Mouse (Mus musculus): ENCODE results near the gene Acacb. TPM values are rescaled to one million over a fixed set of nuclear protein-coding genes. Genes with fewer than 3 reads are reported as not detected.
A peak's percentile ranks its signal among the peaks of the same experiment; 100 is the strongest.

Gene Acacb
- total RNA-seq, 2 experiments from 2014 or later: 101 to 102 TPM

DNA sequence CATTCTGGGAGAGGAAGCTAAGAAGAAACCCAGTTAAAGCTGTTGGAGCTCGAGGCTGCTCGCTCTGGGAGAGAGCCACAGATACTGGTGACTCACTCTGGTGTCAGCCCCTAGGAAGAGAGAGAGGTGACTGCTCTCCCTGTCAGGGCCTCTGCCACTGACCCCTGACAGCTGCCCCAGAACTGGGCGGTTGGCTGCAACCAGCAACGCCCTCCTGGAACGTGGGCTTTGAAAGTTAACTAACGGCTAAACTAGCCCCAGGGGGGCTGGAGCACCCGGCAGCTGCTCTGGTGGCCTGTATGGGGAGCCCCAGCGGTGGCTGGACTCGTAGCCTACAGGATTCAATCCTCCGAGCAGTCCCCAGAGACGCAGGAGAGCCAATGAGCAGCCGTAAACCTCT lies 123.6 kb downstream of the Acacb start:
- no peak for DNase-seq

GRCm38 (mm10) chr5:114273693-114274402 lies 127.5 kb downstream of the Acacb start, which contains the start of gene Foxn4:
TSS of gene Foxn4 (minus strand) at chr5:114273807.
- DNase-seq: no peak

DNA sequence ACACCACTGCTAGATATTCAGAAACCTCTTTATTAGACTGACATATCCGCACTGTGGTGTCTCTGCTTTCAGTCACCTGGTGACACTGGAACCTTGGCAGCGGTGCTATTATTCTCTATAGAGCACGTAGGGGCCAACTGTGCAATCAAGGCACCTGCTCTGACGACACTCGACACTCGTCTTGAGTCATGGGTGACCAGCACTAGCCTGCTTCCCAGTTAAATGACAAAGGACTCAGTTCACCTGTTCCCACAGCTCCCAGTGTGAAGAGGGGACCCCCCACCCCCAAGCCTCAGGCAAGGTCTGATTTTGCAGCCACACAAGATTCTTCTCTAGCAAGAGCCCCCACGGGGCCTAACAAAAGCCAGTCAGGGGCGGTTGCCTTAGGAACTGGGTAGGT lies 129.0 kb downstream of the Acacb start:
- DNase-seq: no peak

DNA sequence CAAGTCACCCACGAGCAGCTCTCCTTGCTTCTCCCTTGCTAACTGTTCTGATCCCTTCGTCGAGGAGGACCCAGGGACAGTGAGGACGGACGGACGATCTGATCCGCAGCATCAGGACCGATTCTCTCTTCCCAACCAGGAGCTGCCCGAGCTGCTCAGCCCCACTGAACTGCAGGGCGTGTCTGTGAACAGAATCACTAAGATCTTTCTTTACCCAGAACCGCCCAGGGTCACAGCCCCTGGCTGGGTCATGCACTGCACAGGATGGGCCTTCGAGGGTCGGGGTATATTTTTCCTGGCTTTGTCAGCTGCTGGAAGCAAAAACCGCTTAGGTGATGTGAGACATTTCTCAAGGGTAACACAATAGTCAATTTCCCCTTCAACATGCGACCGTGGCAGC lies 129.7 kb downstream of the Acacb start:
- no peak for DNase-seq

GRCm38 (mm10) chr5:114279382-114280143 lies 133.2 kb downstream of the Acacb start:
- no peak for DNase-seq

DNA sequence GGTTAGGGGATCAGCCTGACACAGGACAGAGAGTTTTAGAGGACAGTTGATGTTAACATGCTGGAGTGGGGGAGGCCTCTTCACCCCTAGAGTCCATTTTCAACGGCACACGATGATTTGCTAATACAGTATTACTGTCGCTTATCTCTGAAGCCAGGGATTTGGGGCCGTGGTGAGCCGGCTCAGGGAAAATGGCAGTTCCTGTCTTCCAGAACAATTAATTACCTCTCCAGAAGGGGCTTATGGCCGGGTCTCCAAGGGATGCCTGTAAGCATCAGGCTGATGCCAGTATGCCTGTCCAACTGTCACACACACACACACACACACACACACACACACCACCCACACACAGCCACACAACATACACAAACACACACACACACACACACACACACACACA lies 136.0 kb downstream of the Acacb start:
- DNase-seq: no peak

DNA sequence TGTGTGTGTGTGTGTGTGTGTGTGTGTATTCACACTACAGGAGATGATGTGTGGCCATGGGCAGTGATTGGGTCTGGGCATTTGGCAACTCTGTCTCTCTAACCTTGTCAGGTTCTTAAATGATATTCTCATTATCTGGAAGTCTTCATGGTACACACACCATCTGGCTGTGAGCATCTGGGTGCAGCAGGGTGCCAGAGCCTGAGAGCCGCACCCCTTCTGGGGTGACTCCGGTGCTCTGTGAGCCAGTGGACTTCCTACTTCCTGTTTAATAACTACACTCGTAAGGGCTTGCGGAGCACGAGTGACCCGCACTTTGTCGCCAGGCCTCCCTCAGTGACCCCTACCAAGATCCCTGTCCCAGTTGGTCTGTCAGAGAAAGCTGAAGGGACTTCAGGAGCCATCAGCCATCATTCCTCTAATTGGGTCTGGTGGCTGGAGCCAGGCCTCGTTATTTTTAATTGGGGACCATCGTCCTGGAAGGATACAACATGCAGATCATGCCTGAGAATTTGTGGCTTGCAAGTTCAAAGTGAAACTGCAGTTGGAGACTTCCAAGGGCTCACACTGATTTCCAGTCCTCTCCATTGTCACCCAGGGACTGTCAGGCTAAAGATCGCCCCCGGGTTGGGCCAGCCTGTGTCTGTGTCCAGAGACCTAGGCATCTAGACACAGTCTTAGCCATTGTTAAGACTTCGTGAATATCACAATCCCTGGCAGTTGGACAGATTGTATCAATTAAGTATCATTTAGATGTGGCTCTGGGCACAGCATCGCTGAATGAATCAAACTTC lies 138.5 kb downstream of the Acacb start:
- DNase-seq: no peak

DNA sequence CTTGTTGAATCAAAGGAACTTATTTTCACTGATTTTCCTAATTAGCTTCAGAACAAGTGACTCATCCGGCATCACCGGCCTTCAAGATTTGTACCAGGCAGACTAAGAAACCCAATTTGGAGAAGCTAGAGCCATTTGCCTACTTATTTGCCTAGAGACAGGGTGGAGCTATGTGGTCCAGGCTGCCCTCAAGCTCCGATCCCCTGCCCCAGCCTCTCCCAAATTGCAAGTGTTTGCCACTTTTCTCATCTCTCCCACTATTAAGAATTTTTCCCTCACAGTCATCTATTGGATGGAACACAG lies 139.0 kb downstream of the Acacb start:
- DNase-seq: no peak

DNA sequence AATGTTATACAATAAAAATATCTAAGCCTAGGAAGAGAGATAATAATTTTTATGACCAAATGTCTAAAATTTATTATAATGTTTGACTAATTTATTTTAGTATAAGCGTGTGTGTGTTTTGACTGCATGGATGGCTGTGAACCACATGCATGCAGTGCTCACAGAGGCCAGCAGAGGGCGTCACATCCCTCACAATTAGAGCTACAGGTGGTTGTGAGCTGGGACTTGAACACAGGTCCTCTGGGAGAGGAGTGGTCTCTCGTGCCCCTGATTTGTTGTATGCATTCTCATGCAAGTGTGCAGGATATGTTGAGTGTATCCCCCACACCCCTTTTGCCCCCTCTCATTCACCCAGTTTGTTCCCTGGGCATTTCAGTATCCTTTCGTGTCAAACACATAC lies 139.8 kb downstream of the Acacb start:
- DNase-seq: no peak

DNA sequence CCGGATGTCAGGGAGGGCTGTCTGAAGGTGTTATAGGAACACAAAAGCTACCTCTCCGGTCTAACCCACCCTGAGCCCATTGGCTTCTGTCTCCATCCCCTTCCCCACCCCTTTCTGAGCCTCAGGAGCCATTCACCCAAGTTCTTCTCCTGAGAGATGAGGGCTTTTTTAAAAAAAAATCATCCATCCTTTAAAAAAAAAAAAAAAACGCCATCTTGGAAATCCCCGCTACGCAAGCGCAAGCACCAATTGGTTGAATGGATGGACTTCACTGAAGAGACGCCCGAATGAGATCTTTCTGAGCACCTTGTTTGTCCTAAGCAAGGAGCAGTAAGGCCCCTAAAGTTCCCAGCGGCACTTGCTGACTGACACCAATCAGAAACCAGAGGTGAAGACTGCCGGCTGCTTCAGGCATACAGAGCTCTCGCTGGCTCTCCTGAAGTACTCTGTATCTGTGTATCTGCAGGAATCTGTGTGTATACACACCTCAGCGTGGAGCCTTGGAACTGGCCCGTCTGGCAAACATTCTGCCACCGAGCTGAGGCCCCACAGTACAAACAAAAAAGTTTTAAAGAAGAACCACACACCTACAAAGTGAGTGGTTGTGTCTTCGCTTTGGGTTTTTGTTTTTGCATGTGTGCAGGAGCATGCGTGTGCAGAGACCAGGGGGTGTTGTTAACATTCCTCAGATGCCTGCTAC lies 140.7 kb downstream of the Acacb start:
- DNase-seq: no peak

- no peak for DNase-seq
These were observed 142.1 kb downstream of the Acacb start for GRCm38 (mm10) chr5:114288396-114288795.

- DNase-seq: no peak
These were observed 142.5 kb downstream of the Acacb start, which contains the start of gene Myo1h for GRCm38 (mm10) chr5:114288874-114289273. TSS of gene Myo1h (plus strand) at chr5:114289166.

GRCm38 (mm10) chr5:114290004-114290403 lies 143.7 kb downstream of the Acacb start:
- no peak for DNase-seq

GRCm38 (mm10) chr5:114296693-114297631 lies 150.6 kb downstream of the Acacb start:
- peak; percentile 53 for DNase-seq

DNA sequence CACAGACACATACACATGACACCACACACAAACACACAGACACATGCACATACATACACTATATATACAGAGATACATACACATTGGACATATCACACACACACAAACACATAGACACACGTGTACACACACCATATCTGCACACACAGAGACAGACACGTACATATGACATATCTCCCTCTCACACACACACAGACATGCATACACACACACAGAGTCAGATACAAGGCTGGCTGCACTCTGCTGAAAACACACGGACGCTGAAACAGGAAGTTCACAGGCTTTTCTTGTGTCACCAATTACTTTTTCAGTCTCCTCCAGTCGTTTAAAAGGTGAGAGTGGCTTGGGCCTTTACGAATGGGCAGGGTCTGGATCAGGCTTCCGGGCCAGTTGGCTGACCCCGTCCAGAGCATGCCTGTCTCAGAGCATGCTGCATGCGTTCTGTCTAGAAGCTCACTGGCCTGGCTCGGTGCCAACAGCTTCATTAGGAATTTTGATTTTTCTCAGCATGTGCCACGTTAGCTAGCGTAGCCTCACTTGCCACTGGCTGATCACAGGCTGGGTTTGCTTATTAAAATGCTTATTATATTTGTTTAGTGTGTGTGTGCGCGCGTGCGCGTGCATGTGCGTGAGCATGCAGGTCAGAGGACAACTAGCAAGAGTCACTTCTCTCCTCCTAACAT lies 152.0 kb downstream of the Acacb start:
- DNase-seq: peak; percentile 47

DNA sequence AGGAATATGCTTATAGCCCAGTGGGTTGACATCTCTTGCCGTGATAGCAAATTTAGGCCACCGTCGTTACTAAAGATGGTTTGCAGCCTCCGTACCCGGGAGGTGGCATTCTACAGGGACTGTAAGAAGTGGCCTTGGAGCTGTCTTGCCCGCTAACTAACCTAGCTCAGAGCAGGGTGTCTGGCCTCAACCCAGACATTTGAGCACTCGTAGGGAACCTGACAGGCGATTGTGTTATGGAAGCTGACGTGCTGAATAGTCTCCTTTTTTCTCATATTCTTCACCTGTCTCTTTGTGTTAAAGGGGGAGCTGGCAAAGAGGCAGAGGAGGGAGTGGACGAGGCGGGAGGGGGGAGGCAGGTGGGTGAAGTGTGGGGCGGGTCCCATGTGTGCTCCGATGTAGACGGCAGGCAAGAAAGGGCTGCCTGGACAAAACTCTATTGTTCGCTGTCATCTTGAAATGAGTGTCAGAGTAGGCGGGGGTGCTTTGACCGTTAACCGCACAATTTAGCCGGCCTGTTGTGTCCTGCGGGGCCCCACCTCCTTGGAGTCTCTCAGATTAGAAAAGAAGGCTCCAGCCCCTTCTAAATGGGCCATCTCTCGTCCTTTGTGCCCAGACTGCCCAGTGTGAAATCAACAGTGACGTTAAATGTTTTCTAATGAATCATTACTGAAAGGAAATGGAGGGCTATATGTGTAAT lies 153.0 kb downstream of the Acacb start:
- no peak for DNase-seq

DNA sequence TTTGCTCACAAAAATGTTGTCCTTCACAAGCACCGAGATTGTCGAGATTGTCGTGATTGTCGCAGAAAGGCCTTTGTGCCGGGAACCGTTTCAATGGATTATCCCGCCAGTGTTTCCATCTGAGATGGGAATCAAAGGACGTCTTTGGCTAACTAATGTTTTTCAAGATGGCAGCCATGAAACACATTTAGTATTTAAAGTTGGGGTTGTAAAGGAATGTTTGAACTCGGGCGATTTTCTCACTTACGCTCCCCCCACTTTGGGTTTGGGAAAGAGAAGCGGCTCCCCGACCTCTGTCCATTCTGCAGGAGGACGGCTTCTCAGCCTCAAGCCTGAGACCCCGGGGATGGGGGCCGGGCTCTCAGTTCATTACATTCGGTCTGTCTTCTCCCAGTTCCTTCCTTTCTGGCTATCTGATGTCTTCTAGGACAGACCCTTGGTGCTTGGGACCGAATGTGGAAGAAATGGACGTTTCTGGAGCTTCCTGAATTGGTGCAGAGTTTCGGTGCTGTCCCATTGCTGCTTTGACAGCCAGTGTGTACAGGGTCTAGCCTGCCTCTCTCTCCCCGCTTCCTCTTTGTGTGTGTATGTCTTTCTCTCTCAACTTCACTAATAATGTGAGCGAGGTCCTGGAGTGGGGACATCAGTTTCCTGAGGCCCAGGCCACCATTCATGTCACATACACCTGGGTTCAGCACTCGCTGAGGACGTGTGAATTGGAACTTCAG lies 153.7 kb downstream of the Acacb start:
- DNase-seq: no peak

Data from heart, postnatal 4 days (tissue).